Mouse (Mus musculus): Measurements from ENCODE around the gene Nemf.
A peak's percentile ranks its signal among the peaks of the same experiment; 100 is the strongest.
"Not testable (repeated sequence)": the region's sequence is repeated elsewhere in the genome, so short reads cannot be mapped to it uniquely, and the experiment has no call there.

Gene Nemf

DNA sequence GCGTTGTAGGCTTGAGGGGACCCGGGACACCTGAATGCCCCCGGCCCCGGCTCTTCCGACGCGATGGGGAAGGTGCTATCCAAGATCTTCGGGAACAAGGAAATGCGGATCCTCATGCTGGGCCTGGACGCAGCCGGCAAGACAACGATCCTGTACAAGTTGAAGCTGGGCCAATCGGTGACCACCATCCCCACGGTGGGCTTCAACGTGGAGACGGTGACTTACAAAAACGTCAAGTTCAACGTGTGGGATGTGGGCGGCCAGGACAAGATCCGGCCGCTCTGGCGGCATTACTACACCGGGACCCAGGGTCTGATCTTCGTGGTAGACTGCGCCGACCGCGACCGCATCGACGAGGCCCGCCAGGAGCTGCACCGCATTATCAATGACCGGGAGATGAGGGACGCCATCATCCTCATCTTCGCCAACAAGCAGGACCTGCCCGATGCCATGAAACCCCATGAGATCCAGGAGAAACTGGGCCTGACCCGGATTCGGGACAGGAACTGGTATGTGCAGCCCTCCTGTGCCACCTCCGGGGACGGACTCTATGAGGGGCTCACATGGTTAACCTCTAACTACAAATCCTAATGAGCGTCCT lies 15.9 kb upstream of the Nemf start:
- peak; percentile 52 for DNase-seq (ENCODE audit: low read depth)

DNA sequence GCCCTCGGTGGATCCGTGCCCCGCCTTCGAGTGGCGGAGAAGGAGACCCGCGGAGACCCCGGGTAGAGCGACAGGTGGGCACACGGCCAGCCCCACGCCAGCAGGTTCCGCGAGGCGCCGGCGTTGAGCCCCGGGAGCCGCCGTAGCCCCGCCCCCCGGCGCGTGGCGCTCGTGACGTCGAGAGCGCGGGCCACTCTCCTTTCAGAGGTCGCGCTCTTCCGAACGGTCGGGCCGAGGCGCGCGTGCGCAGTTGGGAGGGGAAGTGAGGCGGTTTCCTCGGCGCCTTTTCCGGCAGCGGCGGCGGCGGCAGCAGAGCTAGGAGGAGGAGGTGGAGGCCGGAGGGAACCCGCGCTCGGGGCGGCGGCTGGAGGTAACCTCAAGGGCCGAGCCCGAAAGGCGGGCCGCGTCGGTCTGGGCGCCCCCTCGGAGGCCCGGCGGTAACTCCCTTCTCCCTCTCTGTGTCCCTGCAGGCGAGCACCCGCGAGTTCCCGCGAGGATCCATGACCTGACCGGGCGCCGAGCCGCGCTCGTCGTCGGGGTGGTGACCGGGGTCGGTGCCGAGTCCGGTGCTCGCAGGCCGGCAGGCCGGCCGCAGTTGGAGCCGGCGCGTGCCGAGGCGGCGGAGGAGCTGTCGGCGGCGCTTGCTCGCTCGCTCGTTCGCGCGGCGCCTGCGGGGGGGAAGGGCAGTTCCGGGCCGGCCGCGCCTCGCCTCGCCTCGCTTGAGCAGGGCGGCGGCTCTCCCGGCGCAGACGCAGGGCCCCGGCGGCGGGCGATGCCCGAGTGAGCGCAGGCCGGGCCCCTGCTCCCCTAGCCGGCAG lies 15.1 kb upstream of the Nemf start, which contains the start of the genes Arf6 and Gm9887:
Gene Arf6, plus strand, starts transcription at position 297 of the 818 bp plus-strand sequence.
Gene Gm9887, minus strand, starts transcription at position 605 of the 818 bp plus-strand sequence.
- DNase-seq (ENCODE audit: low read depth), result peak; percentile 99

DNA sequence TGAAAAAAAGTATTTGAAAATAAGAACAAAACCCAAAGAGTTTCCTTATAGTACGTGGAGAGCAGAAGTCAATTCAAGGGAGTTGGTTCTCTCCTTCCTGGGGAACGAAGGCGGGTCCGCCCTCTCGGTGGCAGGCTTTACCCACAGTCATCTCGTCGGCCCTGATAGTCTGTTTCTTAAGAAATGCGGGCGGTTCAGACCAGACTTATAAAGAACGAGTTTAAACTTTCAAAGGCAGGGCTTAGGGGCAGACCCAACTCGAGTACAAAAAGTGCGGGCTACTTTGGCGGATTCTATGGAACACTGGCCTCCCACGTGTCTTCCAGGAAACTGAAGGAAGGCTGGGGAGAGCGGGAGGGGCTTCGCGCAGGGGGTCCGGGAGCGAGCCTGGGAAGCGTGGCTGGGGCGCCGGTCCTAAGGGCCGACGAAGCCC lies 14.5 kb upstream of the Nemf start:
- DNase-seq (ENCODE audit: low read depth), result peak; percentile 89

DNA sequence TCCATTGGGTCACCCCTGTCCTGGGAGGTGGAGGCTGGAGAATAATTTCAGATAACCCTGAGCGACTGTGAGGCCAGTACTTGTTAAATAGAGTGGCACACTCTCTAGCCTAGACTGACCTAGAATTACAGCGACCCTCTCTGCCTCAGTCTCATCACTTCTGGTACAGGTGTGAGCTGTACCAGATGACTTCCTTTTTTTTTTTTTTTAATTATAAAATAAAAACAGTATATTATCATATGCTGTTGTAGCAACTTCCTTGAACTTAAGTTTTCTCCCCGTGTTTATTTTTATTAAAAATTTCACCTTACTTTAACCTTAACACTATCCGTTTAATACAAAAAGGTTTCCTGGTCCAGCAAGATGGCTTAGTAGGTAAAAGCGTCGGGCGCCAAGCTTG lies 14.0 kb upstream of the Nemf start:
- DNase-seq (ENCODE audit: low read depth), result no peak

DNA sequence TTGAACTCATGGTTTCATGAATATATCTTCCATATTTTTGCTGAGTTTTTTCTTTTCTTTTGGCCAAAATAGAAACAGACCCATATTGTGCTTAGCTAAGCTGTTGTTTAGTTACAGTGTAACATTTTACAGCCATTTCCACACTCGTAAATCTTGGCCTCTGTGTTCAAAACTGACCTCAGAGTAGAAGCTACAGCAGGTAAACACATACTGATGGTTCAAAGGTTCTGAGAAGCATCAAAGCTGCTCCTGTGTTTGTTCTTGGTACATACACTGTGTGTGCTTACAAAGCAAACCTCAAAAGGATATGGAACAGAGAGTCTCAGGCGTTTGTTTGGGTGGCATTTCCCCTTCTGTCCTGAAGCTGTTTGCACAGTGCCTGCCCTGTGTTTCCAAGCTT lies 10.6 kb upstream of the Nemf start:
- no peak for DNase-seq (ENCODE audit: low read depth)

DNA sequence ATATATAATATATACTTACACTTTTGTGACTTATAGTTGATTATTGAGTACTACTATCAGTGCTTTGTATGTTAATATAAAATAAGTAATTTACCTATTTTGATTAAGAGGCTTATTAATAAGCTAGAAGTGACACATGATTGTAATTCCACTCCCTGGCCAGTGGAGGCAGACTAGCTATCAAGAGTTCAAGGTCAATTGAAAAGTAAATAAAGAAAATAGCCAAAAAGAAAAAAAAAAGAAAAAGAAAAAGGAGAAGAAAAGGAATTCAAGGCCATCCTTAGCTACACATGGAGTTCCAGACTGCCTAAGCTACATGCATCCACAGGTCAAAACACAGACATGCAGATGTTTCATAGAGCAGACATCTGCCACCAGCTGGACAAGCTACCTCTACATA lies 9.5 kb upstream of the Nemf start:
- DNase-seq (ENCODE audit: low read depth), result peak; percentile 34

DNA sequence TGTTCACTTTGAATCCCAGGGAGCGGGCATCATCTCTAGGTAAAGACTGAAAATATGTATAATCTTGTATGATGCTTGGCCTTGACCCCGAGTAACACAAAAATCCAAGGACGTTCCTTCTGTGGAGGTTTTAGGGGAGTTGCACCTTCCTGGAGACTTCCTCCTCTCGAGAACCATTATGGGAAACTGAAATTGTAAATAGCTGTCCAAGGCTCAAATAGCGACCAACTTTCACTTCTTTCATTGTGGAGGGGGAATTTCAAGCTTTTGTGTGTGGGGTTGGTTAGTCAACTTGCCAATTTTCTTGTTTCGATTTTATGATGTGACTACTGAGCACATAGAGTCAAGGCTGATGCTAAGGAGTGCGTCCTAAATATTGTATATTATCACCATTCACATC lies 8.8 kb upstream of the Nemf start:
- DNase-seq (ENCODE audit: low read depth), result no peak

DNA sequence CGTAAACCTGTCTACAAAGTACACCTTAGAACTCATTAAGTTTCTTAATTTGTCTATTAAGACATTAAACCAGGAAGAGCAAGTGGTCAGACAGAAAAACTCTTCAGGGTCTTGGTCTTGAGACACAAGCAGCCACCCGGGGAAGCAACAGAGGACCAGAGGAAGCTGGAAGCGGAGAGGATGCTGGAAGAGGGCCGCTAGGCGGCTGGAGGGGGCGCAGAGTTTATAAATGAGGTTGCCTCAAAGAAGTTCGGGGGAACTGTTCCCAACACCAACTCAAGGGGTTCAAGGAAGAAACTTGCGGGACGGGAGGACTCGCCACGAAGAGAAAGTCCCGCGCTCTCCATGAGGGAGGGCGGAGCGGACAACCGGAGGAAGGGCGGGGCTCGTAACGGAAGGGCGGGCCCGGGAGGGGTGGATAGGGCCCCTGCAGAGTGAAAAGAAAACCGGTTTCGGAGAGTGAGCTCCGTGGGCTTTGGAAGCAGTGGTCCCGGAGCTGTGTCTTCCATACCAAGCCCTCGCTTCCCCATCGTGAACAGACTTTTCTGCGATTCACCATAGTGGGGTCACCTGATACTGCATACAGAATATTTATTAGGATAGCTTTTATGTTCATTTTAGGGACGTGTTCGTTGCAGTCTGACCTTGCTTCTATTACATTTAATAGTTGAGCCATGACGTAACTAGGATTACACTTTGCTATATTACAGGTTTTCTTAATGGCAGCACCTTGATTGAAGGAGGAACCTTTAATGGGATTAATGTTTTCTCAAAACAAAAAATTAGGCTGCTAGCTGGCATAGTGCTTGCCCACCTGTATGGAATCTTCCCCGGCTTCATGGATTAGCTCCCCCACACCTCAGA lies 7.2 kb upstream of the Nemf start:
- peak; percentile 87 for DNase-seq (ENCODE audit: low read depth)

DNA sequence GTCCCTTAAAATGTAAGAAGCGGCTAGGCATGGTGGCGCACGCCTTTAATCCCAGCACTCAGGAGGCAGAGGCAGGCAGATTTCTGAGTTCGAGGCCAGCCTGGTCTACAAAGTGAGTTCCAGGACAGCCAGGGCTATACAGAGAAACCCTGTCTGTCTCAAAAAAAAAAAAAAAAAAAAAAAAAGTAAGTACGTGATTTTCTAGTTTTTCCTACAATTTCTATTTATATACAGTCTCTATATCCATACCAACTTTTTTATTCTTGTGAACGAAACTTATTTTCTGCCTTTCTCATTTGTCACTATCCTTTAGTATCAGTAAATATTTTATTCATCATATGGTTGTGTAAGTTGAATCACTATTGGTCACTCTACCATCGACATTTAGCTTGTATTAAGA lies 6.1 kb upstream of the Nemf start:
- not testable (repeated sequence) for DNase-seq (ENCODE audit: low read depth)

DNA sequence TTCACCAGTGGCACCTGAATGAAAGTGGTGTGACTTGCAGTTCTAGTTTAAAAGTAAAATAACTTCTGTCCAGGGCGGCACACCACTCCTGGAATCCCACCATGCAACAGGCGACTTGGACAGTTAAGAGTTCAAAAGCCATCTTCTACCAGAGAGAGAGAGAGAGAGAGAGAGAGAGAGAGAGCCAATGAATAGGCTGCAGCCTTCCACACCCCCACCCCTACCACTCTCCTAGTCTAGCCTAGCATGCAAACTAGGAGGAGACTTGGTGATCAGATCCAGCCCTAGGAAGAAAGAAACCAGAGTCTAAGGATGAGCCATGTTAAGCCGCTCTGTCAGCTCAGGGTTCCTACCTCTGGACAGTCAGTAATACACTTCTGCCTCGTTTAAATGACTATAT lies 5.4 kb upstream of the Nemf start:
- DNase-seq (ENCODE audit: low read depth), result peak; percentile 71

DNA sequence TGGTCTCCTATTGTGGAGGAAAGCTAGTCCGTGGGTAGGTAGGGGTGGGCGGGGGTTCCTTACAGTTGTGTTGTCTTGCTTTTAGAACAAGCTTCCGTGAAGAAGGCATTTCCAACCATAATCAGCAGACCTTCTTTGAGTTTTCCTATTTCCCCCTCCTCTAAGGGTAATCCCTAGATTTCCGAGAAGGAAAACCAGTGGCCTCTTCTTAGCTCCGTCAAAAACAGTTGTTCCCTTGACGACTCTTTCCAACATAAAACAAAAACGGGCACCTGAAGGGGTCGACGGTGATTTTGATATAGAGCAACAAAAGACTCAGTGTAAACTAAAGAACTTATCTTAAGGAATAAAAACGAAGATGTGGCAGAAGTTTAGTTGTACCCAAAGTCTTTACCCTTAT lies 5.0 kb upstream of the Nemf start:
- DNase-seq (ENCODE audit: low read depth), result no peak

DNA sequence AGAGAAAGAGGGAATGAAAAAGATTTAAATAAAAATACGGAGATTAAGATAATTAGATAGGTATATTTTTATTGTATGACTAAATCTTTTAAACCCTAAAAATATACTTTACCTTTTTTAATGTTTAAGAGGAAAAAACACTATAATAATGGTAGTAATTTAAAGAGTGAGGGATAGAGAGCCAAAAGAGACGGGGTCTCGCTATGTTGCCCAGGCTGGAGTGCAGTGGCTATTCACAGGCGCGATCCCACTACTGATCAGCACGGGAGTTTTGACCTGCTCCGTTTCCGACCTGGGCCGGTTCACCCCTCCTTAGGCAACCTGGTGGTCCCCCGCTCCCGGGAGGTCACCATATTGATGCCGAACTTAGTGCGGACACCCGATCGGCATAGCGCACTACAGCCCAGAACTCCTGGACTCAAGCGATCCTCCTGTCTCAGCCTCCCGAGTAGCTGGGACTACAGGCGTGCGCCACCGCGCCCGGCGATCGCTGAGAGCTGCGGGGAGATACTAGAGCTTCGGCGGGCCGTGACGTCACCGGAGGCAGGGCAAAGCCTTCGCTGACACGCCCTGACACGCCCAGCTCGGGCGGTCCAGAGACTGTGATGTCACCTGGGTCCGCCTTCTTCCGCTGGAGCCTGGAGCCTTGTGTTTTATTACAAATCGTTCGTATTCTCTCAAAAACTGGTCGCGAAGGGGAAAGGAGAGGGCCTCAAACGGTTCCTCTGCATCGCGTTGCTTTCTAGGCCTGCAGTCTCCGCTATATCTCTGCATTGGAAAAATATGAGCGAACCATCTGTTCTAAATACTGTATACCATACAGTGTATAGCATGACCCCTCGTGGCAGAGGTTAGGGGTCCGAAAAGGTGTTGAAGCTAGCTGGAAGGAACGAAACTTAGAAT lies 4.3 kb upstream of the Nemf start:
- peak; percentile 99 for DNase-seq (ENCODE audit: low read depth)

DNA sequence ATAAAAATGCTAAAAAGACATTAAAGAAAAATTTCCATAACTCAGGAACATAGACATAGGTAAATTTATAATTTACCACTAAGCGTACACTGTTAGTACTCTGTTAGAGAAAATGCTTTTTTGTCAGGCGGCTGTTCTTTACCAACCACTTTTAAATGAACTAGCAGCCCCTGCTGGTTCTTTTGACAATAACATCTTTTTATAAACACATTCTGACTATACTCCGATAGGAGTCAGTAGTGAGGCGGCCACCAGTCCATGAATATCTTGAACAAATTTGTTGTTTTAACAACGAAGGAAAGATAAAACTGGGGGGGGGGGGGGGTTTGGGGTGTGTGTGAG lies 3.7 kb upstream of the Nemf start:
- peak; percentile 89 for DNase-seq (ENCODE audit: low read depth)

DNA sequence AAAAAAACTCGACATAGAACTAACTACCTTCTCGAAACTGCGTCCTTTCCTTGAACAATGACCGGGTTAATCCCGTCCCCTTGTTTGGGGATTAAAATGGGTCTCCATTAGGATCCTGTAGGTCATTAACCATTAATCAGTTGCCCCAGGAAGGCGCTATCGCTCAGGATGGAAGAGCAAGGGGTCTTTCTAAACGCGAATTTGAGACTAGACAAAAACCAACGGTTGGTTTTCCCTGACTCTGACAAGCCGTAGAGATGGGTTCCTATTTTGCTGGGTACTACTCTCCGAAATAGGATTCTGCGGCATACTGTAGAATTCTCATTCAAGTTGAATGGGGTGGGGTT lies 308 bp upstream of the Nemf start:
- no peak for DNase-seq (ENCODE audit: low read depth)

DNA sequence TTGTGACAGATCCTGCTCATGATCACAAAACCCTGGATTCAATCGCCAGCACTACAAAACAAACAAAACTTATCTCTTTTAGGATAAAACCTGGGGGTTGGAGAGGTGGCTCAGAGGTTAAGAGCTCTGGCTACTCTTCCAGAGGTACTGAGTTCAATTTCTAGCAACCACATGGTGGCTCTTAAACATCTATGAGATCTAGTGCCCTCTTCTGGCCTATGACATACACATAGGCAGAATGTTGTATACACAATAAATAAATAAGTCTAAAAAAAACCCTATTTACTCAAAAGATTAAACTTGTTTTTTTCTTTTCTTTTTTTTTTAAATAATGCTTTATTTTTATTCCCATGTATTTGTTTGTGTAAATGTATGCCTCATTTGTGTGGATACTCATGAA lies 5.3 kb downstream of the Nemf start:
- peak; percentile 35 for DNase-seq (ENCODE audit: low read depth)

DNA sequence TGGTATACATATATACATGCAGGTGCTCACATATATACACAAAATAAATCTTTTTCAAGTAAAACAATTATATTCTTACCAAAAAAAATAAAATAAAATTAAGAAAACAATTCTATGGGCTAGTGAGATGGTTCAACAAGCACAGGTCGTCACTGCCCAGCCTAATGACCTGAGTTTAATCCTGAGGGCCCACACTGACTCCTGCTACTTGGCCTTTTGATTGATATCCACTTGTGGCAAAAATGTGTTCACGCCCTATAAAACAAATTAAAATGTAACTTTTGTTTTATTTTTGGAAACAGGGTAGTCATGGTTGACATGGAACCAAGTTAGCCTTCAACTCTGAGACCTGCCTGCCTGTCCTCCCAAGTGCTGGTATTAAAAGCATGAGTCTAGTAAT lies 7.0 kb downstream of the Nemf start:
- no peak for DNase-seq (ENCODE audit: low read depth)

DNA sequence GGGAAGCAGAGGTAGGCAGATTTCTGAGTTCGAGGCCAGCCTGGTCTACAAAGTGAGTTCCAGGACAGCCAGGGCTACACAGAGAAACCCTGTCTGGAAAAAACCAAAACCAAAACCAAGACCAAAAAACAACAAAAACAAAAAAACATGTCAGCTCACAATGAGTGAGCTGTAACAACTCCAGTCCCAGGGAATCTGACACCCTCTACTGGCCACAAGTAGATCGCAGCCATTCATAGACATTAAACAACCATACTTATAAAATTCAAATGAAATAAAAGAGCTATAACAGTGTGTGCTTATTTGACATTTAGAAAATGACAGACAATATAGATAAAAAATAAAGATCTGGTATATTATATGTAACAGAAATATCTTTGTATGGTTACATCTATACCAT lies 23.4 kb downstream of the Nemf start:
- peak; percentile 71 for DNase-seq (ENCODE audit: low read depth)

DNA sequence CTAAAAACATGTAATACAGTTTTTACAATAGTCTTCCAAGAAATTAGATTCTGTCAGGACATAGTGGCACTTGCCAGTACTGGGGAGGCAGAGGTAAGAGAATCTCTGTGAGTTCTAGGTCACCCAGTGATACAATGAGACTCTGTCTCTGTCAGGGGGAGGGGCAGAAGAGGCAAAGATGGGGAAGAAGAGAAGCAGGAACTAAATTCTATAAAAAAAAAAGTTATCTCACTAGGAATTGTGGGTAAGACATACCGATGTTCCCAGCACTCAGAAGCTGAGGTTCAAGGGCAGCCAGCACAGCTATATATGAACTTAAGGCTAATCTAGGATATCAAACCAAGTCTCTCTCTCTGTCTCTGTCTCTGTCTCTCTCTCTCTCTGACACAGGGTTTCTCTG lies 24.8 kb downstream of the Nemf start:
- DNase-seq (ENCODE audit: low read depth), result no peak

DNA sequence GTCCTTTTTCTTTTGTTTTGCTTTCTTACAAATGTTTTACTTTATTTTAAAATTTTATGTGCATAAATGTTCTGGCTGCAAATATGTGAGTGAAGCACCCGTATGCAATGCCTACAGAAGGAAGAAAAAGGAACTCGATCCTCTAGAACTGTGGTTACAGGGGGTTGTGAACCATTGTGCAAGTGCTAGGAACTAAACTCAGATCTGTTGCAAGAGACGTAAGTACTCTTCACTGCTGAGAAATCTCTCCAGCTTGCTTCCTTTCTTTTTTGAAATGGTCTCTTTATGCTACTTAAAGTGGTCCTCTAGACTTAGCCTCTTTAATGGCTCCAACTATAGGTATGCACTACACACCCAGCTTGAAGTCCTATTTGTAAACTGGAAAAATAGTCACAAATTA lies 25.8 kb downstream of the Nemf start:
- peak; percentile 20 for DNase-seq (ENCODE audit: low read depth)

DNA sequence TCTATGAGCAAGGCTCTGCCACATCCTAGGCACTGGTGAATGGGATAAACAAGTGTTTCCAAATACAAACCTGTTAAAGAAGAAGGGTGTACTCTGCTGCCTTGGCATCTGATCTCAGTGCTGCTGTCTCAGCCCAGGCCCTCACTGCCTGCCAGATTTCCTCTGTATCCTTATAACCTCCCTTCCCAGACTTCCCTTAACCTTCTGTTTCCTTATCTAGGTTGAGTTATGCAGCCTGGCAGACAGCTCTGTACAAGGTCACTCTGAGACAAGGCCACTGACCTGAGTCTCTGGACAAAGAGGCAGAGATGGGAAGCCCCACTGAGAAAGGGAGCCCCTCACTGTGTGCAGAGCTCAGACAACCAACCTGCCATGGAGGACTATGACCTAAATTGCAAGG lies 38.5 kb downstream of the Nemf start:
- no peak for DNase-seq (ENCODE audit: low read depth)

DNA sequence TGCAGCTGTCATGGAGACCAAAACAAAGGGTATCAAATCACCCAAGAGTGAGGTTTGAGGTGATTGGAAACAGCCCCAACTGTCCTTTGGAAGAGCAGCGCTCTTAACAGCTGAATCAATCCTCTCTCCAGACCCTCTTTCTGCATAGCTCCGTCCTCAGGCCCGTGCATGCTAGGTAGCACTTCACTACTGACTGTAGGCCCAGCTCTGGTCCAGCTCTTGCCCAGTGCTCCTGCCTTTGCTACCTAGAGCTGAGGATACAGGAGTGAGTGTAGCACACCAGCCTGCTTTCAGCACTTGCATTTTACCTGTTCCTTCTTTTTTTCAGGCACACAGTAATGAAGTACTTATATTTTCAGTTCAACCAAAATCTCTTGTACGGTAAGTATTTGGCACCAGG lies 47.3 kb downstream of the Nemf start:
- no peak for DNase-seq (ENCODE audit: low read depth)

DNA sequence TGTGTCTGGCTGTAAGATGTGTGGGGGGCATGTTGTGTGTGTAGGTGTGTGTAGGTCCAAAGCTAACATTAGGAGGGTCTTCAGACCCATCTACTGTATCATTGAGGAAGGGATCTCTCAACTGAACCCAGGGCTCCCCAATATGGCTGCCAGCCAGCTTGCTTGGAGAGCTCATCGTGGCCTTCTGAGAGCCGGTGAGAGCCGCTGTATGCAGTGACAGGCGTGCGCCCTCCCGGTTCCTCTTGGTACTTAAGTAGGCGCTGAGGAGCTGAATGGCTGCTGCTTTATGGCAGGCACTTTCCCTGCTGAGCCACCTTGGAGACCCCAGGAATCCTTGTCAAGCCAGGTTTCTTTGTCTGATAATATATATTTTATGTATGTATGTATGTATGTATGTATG lies 50.6 kb downstream of the Nemf start:
- DNase-seq (ENCODE audit: low read depth), result no peak

Measured in NIH3T3 (cell line).